Mouse (Mus musculus) 3T3-L1 (cell line): ENCODE results near the gene Meis2.
A peak's percentile ranks its signal among the peaks of the same experiment; 100 is the strongest.

Experiments
- DNase-seq: peaks from one replicate; pipeline ENCODE4 v3.0.0-alpha.2; 2015; ENCODE audit warnings: low read depth, low spot score

Meis2 gene

GRCm38 (mm10) chr2:116001352-116002138 lies 64.1 kb downstream of the Meis2 start:
- no peak for DNase-seq

GRCm38 (mm10) chr2:116000514-116000913 lies 65.1 kb downstream of the Meis2 start:
- DNase-seq: no peak

GRCm38 (mm10) chr2:115998802-115999201 lies 66.8 kb downstream of the Meis2 start:
- no peak for DNase-seq

- no peak for DNase-seq
Observed at GRCm38 (mm10) chr2:115996438-115996837, 69.2 kb downstream of the Meis2 start.

GRCm38 (mm10) chr2:115993877-115994276 lies 71.8 kb downstream of the Meis2 start:
- DNase-seq: no peak

GRCm38 (mm10) chr2:115989249-115989648 lies 76.4 kb downstream of the Meis2 start:
- no peak for DNase-seq

- no peak for DNase-seq
Observed at GRCm38 (mm10) chr2:115988448-115988847, 77.2 kb downstream of the Meis2 start.

- DNase-seq: no peak
Observed at GRCm38 (mm10) chr2:115984952-115985351, 80.7 kb downstream of the Meis2 start.

- no peak for DNase-seq
Observed at GRCm38 (mm10) chr2:115984487-115984886, 81.2 kb downstream of the Meis2 start.

GRCm38 (mm10) chr2:115980490-115980889 lies 85.1 kb downstream of the Meis2 start:
- no peak for DNase-seq

- DNase-seq: no peak
Observed at GRCm38 (mm10) chr2:115979683-115980476, 85.8 kb downstream of the Meis2 start.

GRCm38 (mm10) chr2:115978666-115979065 lies 87.0 kb downstream of the Meis2 start:
- DNase-seq: no peak

- peak; percentile 82 for DNase-seq
Observed at GRCm38 (mm10) chr2:115971296-115971805, 94.3 kb downstream of the Meis2 start.

GRCm38 (mm10) chr2:115970091-115970820 lies 95.4 kb downstream of the Meis2 start:
- peak; percentile 92 for DNase-seq

- DNase-seq: no peak
Observed at GRCm38 (mm10) chr2:115969201-115969600, 96.4 kb downstream of the Meis2 start.

- no peak for DNase-seq
Observed at GRCm38 (mm10) chr2:115964911-115965310, 100.7 kb downstream of the Meis2 start.

GRCm38 (mm10) chr2:115963293-115963835 lies 102.3 kb downstream of the Meis2 start:
- DNase-seq: no peak

- DNase-seq: no peak
Observed at GRCm38 (mm10) chr2:115962728-115963127, 102.9 kb downstream of the Meis2 start.

GRCm38 (mm10) chr2:115962113-115962512 lies 103.5 kb downstream of the Meis2 start:
- no peak for DNase-seq

GRCm38 (mm10) chr2:115960615-115961014 lies 105.0 kb downstream of the Meis2 start:
- DNase-seq: no peak

- no peak for DNase-seq
Observed at GRCm38 (mm10) chr2:115956786-115957185, 108.9 kb downstream of the Meis2 start.

GRCm38 (mm10) chr2:115950645-115951044 lies 115.0 kb downstream of the Meis2 start:
- no peak for DNase-seq
